Mouse (Mus musculus) heart, postnatal 0 days (tissue): Measurements from ENCODE around the gene Krtap1-5.

Experiments
- CTCF ChIP-seq: IDR thresholded peaks from 2 replicates; pipeline ENCODE4 v1.5.1; 2016; ENCODE audit warnings: antibody characterized with exemption, control low read depth, low read depth
- EP300 ChIP-seq: IDR thresholded peaks from 2 replicates; pipeline ENCODE4 v1.6.1; 2016; ENCODE audit warnings: antibody characterized with exemption, low read depth

GRCm38 (mm10) chr11:99585096-99585495 is 4.3 kb upstream of the Krtap1-5 start:
- TF ChIP-seq CTCF (no peak), EP300 (no peak)
